19 mouse cellular contexts compared by ENCODE assay signal in genomic region chr12:26783800-26784199, GRCm38 (mm10).
"Had no signal": no experiment of that assay in that cellular context is flagged by ENCODE, and none has a peak within 500 bp of the region (broad histone marks: within the 10 kb centered on the region; RNA-seq: fewer than 3 reads in every experiment).

No protein-coding gene starts in this region.

- DNase-seq: kidney, postnatal 25 days; liver, embryonic 13.5 days; lung, adult 2 months; lung, postnatal 14 days; lung, postnatal 4 days; right cerebral cortex, adult 18-20 months; right cerebral cortex, postnatal 14 days; right cerebral cortex, postnatal 4 days; thymus, adult 2 months; thymus, postnatal 14 days; thymus, postnatal 4 days had no signal

- H3K4me1 ChIP-seq: limb, embryonic 10.5 days; liver, embryonic 13.5 days; neural tube, embryonic 12.5 days had no signal

- H3K27me3 ChIP-seq: limb, embryonic 13.5 days; liver, embryonic 13.5 days; midbrain, embryonic 12.5 days; midbrain, embryonic 15.5 days; neural tube, embryonic 12.5 days; neural tube, embryonic 15.5 days had no signal

- H3K27ac ChIP-seq: kidney, postnatal 0 days; limb, embryonic 10.5 days; limb, embryonic 13.5 days; liver, embryonic 13.5 days; midbrain, embryonic 12.5 days; midbrain, embryonic 15.5 days; neural tube, embryonic 12.5 days; neural tube, embryonic 15.5 days; stomach, postnatal 0 days had no signal

- ATAC-seq: midbrain, embryonic 15.5 days had no signal

- H3K4me2 ChIP-seq: limb, embryonic 13.5 days; liver, embryonic 13.5 days; midbrain, embryonic 12.5 days; midbrain, embryonic 15.5 days; neural tube, embryonic 12.5 days; neural tube, embryonic 15.5 days had no signal

- H3K36me3 ChIP-seq: limb, embryonic 10.5 days; limb, embryonic 13.5 days; liver, embryonic 13.5 days; midbrain, embryonic 12.5 days; midbrain, embryonic 15.5 days; neural tube, embryonic 12.5 days; neural tube, embryonic 15.5 days had no signal

- H3K9ac ChIP-seq: limb, embryonic 13.5 days; liver, embryonic 13.5 days; midbrain, embryonic 12.5 days; midbrain, embryonic 15.5 days; neural tube, embryonic 12.5 days; neural tube, embryonic 15.5 days had no signal

- H3K4me3 ChIP-seq: limb, embryonic 10.5 days; limb, embryonic 13.5 days; liver, embryonic 13.5 days; midbrain, embryonic 12.5 days; midbrain, embryonic 15.5 days; neural tube, embryonic 12.5 days; neural tube, embryonic 15.5 days had no signal

- H3K9me3 ChIP-seq: limb, embryonic 10.5 days; limb, embryonic 13.5 days; liver, embryonic 13.5 days; midbrain, embryonic 12.5 days; midbrain, embryonic 15.5 days; neural tube, embryonic 12.5 days; neural tube, embryonic 15.5 days had no signal
